Mouse (Mus musculus): ENCODE measurements around the gene Dhdds.

Dhdds gene

GRCm38 (mm10) chr4:133943791-133944190 is 56.9 kb downstream of the Dhdds start:
- no peak for DNase-seq (ENCODE audit: low spot score)

GRCm38 (mm10) chr4:133942679-133943078 is 58.0 kb downstream of the Dhdds start:
- no peak for DNase-seq (ENCODE audit: low spot score)

GRCm38 (mm10) chr4:133941576-133941975 is 59.1 kb downstream of the Dhdds start:
- DNase-seq (ENCODE audit: low spot score), result no peak

DNA sequence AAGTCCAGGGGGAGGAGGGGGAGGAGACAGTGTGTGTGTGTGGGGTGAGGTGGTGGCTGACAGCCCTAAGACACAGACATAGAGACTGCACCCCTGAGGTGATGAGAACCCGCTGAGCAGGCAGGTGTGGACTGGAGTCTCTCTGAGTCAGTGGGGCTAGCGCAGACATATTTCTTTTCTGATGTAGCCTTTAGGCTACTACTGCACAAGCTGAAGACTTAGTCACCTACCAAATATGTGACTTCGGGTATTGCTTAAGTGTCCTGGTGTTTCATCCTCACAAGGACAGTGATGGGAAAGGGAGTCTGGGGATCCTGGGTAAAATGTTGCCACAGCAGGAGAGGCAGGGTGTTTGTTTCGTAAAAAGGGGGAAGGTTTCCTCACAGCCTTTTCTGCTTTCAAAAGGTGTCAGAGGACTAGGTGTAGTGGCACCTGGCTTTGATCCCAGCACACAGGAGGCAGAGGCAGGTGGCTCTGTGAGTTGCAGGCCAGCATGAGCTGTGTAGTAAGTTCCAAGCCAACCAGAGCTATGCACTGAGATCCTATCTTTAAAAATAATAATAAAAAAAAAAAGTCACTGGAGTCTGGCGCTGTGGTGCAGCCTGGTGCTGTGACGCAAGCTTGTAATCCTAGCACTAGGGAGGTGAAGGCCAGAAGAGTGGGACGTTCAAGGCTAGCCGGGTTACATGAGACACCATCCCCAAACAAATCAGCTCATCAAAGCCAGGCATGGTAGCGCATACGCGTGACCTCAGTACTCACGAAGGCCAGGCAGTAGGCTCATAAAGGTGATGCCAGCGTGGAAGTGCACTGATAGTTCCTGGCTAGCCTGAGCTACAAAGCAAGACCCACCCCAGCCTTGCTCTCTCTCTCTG is 60.1 kb downstream of the Dhdds start:
- no peak for DNase-seq (ENCODE audit: low spot score)

DNA sequence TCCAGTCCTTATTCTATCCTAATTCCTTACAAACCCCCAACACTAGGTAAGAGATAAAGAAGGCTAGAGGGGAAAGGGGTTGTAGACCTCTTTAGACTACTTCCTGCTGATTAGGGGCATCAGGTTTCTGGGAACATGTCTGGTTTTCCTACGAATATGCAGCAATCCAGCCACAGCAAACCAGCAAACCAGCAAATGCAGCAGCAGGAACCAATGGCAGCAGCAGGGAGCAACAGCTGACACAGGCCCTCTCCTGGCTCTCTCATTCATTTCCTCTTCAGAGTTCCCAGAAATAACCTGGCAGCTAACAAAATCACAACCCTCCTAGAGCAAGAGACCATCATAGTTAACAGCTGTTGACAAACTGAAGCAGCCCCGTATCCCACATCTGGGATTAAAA is 62.6 kb downstream of the Dhdds start:
- DNase-seq (ENCODE audit: low spot score), result no peak

- no peak for DNase-seq (ENCODE audit: low spot score)
Observed at GRCm38 (mm10) chr4:133931785-133932184, 68.9 kb downstream of the Dhdds start.

DNA sequence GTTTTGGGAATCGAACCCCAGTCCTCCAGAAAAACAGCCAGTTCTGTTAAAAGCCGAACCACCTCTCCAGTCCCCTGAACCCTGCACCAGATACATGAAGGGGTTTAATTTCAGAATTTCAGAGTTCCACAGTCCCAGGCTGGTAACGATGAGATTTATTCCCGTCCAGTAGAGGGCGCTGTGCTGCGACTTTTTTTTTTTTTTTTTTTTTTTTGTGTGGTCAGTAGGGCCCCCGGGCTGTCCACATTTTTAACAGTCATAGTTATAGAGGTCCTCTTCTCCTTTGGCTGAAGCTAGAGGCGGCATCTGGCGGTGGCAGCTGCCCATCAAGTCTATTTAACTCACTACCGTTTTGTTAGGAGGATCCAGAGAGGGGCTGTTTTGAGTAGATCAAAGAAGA is 69.4 kb downstream of the Dhdds start:
- peak; percentile 39 for DNase-seq (ENCODE audit: low spot score)

GRCm38 (mm10) chr4:133929278-133929670 is 71.4 kb downstream of the Dhdds start:
- peak; percentile 35 for DNase-seq (ENCODE audit: low spot score)

DNA sequence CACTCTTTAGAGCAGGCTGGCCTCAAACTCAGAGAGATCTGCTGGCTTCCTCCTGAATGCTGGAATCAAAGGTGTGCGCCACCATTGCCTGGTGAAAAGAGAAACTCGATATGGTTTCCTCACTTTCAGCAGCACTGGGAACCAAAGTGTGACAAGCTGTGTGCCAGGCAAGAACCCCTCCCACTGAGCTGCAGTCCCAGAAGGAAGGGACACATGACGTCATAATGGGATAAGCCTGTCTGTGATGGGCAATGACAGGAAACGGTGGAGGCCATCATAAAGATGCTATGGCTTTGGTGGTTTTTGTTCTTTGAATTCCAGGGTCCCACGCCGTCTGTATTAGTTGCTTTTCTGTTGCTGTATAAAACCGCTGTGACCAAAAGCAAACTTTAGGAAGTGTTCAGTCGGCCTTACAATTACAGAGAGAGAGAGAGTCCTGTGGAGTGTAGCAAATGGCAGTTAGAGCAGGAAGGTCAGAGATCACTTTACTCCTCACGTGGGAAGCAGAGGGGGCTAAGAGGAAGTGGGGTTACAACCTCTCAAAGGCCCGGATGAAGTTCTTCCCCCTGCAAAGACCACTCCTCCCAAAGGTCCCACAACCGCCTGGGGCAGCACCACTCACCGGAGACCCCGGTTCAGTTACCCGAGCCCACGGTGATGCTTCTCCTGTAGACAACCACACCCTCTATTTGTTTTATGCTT is 72.0 kb downstream of the Dhdds start:
- DNase-seq (ENCODE audit: low spot score), result peak; percentile 35

DNA sequence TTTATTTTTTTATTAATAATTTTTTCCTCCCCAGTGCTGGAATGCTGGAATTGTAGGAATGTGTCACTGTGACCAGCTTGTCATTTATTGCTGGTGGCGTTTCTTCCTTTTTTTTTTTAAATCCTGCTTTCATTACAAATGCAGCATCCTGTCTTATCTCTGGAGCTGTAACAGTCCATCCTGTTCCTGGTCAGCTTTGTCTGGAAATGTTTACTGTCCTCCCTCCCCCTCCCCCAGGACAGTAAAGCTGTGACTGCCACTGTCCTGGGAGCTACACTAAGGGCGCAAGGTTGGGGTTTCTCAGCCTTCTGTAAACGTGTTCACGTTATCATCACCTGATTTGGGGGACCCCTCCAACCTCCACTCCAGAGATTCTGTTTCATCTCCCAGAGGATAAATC is 75.5 kb downstream of the Dhdds start:
- DNase-seq (ENCODE audit: low spot score), result peak; percentile 32

- no peak for DNase-seq (ENCODE audit: low spot score)
Observed at GRCm38 (mm10) chr4:133923743-133924142, 77.0 kb downstream of the Dhdds start.

Data from testis, postnatal 10 days (tissue).